Mouse (Mus musculus) spleen, adult 2 months (tissue): Measurements from ENCODE around the gene Gm20388. TPM values are rescaled to one million over a fixed set of nuclear protein-coding genes. Genes with fewer than 3 reads are reported as not detected.
A peak's percentile ranks its signal among the peaks of the same experiment; 100 is the strongest.

Experiments
- DNase-seq, 2 experiments: peaks; one replicate each; pipeline versions ENCODE4 v3.0.0 to v3.0.0-alpha.2; 2012 to 2021; ENCODE audit warnings: low spot score in 2 of 2, low read depth in 1 of 2
- H3K27ac ChIP-seq: fragments of 200-500 bp; 2 replicates; pipeline ENCODE4 v1.5.1; 2012; ENCODE audit warnings: low read length, inconsistent platforms; ENCODE audit not compliant: insufficient read depth
- H3K27me3 ChIP-seq: fragments of 200-500 bp; 2 replicates; pipeline ENCODE4 v1.6.1; 2012; ENCODE audit warnings: mild to moderate bottlenecking, moderate library complexity, low read length, inconsistent platforms; ENCODE audit not compliant: control insufficient read depth, insufficient read depth
- H3K36me3 ChIP-seq: fragments of 200-500 bp; 2 replicates; pipeline ENCODE4 v1.6.1; 2012; ENCODE audit warnings: mild to moderate bottlenecking, low read length, inconsistent platforms; ENCODE audit not compliant: control insufficient read depth, insufficient read depth
- H3K4me1 ChIP-seq: fragments of 200-500 bp; 2 replicates; pipeline ENCODE4 v1.6.1; 2011; ENCODE audit warnings: inconsistent platforms; ENCODE audit not compliant: control insufficient read depth, insufficient read depth, insufficient read length
- H3K4me3 ChIP-seq: fragments of 200-500 bp; 2 replicates; pipeline ENCODE4 v1.5.1; 2011; ENCODE audit warnings: mild to moderate bottlenecking, inconsistent platforms; ENCODE audit not compliant: insufficient read depth, insufficient read length; ENCODE audit errors: extremely low read depth
- CTCF ChIP-seq: fragments of 200-500 bp; IDR thresholded peaks from 2 replicates; pipeline ENCODE4 v1.5.1; 2011; ENCODE audit warnings: mild to moderate bottlenecking, inconsistent platforms; ENCODE audit not compliant: insufficient read depth, insufficient read length, insufficient replicate concordance; ENCODE audit errors: extremely low read depth
- POLR2A ChIP-seq: fragments of 200-500 bp; IDR thresholded peaks from 2 replicates; pipeline ENCODE4 v1.6.1; 2011; ENCODE audit warnings: low read depth, low read length, inconsistent platforms
- WGBS: fragments of 180-500 bp; shearing (Covaris S2); methylation state at CpG from one replicate; pipeline ENCODE4 v1.1.7; 2018; 5-methylcytosine and 5-hydroxymethylcytosine counted together
- polyA plus RNA-seq: library from polyadenylated mRNA; depleted of rRNA; stranded (reverse); fragments of >200 nt; gene quantifications from 2 replicates; pipeline ENCODE4 v1.2.3, GENCODE M21; 2012

Gm20388 gene
- polyA plus RNA-seq, 1 experiment, result 26.1 TPM

DNA sequence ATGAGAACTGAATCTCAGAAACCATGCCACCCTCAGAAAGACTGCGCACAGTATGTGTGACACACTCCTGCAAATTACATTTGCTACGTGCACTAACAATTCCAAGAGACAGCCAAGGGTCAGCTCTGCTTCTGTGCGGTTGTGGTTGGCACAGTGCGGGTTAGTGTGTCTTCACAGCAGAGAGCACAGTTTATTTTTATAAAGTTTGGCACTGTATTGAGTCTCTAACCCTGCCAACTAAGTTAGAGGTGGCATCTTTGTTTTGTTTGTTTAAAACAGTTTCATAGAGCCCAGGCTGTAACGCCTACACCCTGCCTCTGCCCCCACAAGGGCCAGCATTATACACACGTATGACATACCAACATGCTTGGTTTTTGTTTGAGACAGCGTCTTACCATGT lies 2990.8 kb downstream of the Gm20388 start:
- H3K36me3 ChIP-seq, result peaks cover 29% of the 10 kb centered on the region
- no peak for DNase-seq
- H3K4me1 ChIP-seq, result no peaks in the 10 kb centered on the region; the same call in 1 of the 2 replicates
- H3K27me3 ChIP-seq, result no peaks in the 10 kb centered on the region
- 92% methylated on average over 7 of the region's 7 CpGs for WGBS
- H3K4me3 ChIP-seq, result no peak overlapping the region
- no peak overlapping the region for H3K27ac ChIP-seq
- TF ChIP-seq POLR2A, result no peak
- no peak for TF ChIP-seq CTCF

DNA sequence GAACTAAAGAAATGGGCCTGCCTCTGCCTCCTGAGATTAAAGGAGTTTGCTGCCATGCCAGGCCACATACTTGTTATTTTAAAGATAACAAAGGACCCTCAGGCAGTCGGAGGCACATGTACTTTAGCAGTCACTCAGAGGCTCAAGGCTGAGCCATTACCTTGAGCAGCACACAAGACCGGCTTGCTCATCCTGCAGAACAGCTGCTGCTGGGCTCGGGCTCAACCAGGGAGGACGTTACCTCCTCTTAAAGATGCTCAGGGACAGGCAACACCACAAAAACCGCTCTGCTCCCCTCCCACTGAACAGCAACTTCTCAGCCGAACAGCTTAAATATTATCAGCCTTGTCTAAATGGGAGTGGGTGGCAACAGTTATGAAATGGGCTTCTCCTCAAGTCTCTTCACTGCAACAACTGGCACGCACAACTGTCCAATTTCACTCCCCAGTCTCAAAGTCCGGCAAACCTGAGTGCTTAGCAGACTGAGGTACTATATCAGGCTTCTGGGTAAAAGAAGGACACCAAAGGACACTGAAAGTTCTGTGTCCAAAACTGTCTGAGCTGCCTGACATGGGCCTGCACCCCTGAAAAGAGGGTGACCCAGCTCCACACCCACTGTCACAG lies 2991.4 kb downstream of the Gm20388 start:
- TF ChIP-seq CTCF, result no peak
- no peak for TF ChIP-seq POLR2A
- Histone ChIP-seq H3K4me3 (no peak overlapping the region), H3K4me1 (no peaks in the 10 kb centered on the region; the same call in 1 of the 2 replicates), H3K27ac (no peak overlapping the region), H3K36me3 (peaks cover 26% of the 10 kb centered on the region), H3K27me3 (no peaks in the 10 kb centered on the region)
- 88% methylated on average over 8 of the region's 8 CpGs for WGBS
- no peak for DNase-seq

DNA sequence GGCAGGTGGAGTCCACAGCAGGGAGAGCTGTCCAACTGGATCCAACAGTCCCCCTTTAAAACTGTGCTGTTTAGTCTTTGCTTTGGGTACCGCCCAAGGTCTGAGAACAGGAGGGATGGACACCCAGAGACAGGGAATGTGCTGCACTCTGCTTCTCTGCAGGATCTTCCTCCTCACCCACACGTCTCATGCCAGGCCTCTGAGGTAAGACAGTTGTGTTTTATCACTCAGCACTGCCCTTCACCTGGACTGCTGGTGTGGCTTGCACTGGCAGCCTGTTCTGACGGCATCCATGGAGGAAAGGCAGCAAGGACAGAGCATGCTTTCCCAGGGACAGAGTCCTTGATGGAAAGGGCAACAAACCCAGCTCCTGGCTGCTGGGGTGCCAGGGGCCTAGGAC lies 2991.9 kb downstream of the Gm20388 start:
- 89% methylated on average over 3 of the region's 3 CpGs for WGBS
- TF ChIP-seq POLR2A, result no peak
- TF ChIP-seq CTCF, result no peak
- Histone ChIP-seq H3K4me3 (no peak overlapping the region), H3K36me3 (peaks cover 27% of the 10 kb centered on the region), H3K27me3 (no peaks in the 10 kb centered on the region), H3K4me1 (no peaks in the 10 kb centered on the region; the same call in 1 of the 2 replicates), H3K27ac (no peak overlapping the region)
- DNase-seq, result no peak

DNA sequence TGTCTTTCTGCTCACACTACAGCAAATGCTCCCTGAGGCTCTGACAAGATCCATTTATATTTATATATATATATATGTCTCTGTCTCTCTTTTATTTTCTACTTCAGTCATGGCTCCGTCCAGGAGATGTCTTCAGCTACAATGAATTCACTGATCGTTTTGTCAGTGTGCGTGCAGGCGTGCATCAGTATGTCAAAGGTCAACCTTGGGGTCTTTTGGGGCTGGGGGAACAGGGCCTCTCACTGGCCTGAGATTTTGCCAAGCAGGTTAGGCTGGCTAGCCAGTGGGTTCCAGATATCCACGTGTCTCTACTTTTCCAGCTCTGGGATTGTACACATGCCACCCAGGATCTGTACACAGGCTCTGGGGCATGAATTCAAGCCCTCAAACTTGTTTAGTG lies 2992.4 kb downstream of the Gm20388 start:
- 96% methylated on average over 5 of the region's 5 CpGs for WGBS
- H3K27ac ChIP-seq, result no peak overlapping the region
- no peak overlapping the region for H3K4me3 ChIP-seq
- no peak for DNase-seq
- no peaks in the 10 kb centered on the region for H3K27me3 ChIP-seq
- H3K4me1 ChIP-seq, result no peaks in the 10 kb centered on the region; the same call in 1 of the 2 replicates
- H3K36me3 ChIP-seq, result peaks cover 28% of the 10 kb centered on the region
- TF ChIP-seq CTCF, result no peak
- no peak for TF ChIP-seq POLR2A

DNA sequence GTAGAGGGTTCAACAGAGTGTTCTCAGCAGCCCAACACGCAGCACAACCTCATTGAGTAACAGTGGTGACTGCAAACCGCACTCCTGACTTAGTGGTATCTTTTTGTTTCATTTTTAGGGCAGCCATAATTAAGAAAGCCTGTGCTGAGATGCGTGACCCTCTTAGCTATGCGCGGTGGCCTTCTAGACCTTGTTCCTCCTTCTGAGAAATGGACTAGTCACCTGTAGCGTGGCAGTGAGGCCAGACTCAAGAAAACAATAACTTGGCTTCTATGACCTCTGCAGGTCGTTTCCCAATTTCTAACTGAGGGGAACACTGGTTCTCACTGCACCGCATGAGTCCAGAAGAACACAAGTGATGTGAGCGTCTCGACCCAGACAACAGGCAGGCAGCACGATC lies 2993.9 kb downstream of the Gm20388 start:
- TF ChIP-seq POLR2A (no peak), CTCF (no peak)
- Histone ChIP-seq H3K4me1 (no peaks in the 10 kb centered on the region; the same call in 1 of the 2 replicates), H3K27ac (peak overlapping the region; percentile 53), H3K36me3 (peaks cover 21% of the 10 kb centered on the region), H3K4me3 (no peak overlapping the region), H3K27me3 (no peaks in the 10 kb centered on the region)
- DNase-seq, result no peak
- WGBS, result 69% methylated on average over 11 of the region's 11 CpGs

DNA sequence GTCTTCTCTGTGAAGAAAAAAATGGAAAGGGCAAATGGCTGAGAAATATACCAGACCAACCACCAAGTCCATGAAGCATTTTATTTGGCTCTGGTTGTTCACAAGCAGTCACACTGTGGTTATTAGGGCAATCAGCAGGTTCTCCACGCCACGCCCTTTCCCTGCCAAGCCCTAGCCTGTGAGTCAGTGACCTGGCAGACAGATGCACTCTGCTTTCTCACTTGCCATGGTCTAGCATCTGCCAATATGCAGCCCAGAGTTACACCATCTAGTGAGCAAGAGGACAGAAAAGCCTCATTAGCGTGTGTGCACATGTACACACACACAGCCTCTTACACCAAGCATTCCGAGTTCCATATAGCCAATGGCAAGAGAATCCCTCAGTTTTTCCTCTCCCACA lies 2994.7 kb downstream of the Gm20388 start:
- Histone ChIP-seq H3K4me1 (no peaks in the 10 kb centered on the region; the same call in 1 of the 2 replicates), H3K27me3 (no peaks in the 10 kb centered on the region), H3K27ac (no peak overlapping the region), H3K36me3 (peaks cover 16% of the 10 kb centered on the region), H3K4me3 (no peak overlapping the region)
- TF ChIP-seq POLR2A, result no peak
- TF ChIP-seq CTCF, result no peak
- DNase-seq, result no peak
- 87% methylated on average over 4 of the region's 4 CpGs for WGBS

DNA sequence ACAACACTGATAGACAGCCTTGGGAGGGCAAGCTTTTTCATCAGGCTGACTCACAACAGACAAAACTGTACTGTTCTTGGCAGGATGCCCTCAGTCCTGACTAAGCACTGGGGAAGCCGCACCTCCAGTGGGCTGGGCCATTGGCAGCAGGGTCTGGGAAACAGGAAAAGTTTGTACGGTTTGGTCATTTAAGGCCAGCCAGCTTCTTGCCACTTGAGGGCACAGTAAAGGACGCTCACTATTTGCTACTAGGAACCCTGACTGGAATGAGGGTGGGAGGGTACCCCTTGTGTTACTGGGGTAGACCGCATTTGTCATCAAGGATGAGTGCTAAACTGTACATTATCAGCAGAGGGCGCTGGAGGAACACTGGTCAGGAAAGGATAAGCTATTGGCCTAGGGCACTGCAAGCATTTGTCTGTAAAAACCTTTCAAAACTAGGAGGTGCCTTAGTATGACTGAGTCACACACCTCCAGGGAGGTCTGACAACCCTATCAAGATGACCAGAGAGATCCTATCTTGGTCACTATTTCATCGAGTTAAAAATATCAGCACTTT lies 2995.9 kb downstream of the Gm20388 start:
- H3K27me3 ChIP-seq, result no peaks in the 10 kb centered on the region
- H3K4me1 ChIP-seq, result no peaks in the 10 kb centered on the region; the same call in 1 of the 2 replicates
- peaks cover 12% of the 10 kb centered on the region for H3K36me3 ChIP-seq
- TF ChIP-seq CTCF (peak; percentile 63; the same call in 1 of the 2 replicates), POLR2A (no peak)
- DNase-seq, result peak; percentile 67 to 76
- H3K27ac ChIP-seq, result peak overlapping the region; percentile 19; the same call in 1 of the 2 replicates
- H3K4me3 ChIP-seq, result no peak overlapping the region
- 25% methylated on average over 6 of the region's 6 CpGs for WGBS
